Mouse (Mus musculus) gonadal fat pad, adult 2 months (tissue): ENCODE measurements around the gene Cyp26b1. TPM values are rescaled to one million over a fixed set of nuclear protein-coding genes. Genes with fewer than 3 reads are reported as not detected.

Experiments used
- DNase-seq: peaks from one replicate; pipeline ENCODE4 v3.0.0-alpha.2; 2012; ENCODE audit warnings: low read depth
- polyA plus RNA-seq: library from polyadenylated mRNA; depleted of rRNA; stranded (reverse); fragments of >200 nt; gene quantifications from 2 replicates; pipeline ENCODE4 v1.2.3, GENCODE M21; 2012

Cyp26b1 gene
- polyA plus RNA-seq, 1 experiment, result 3.6 TPM

- DNase-seq, result no peak
Measured at GRCm38 (mm10) chr6:84587471-84588101, 6.1 kb downstream of the Cyp26b1 start.

- no peak for DNase-seq
Measured at GRCm38 (mm10) chr6:84586551-84587200, 7.0 kb downstream of the Cyp26b1 start.

GRCm38 (mm10) chr6:84585686-84586300 lies 7.9 kb downstream of the Cyp26b1 start:
- no peak for DNase-seq

- no peak for DNase-seq
Measured at GRCm38 (mm10) chr6:84584783-84585685, 8.7 kb downstream of the Cyp26b1 start.

- DNase-seq, result no peak
Measured at GRCm38 (mm10) chr6:84583841-84584782, 9.6 kb downstream of the Cyp26b1 start.

- no peak for DNase-seq
Measured at GRCm38 (mm10) chr6:84583371-84583770, 10.3 kb downstream of the Cyp26b1 start.

- no peak for DNase-seq
Measured at GRCm38 (mm10) chr6:84582826-84583225, 10.9 kb downstream of the Cyp26b1 start.

GRCm38 (mm10) chr6:84581833-84582445 lies 11.8 kb downstream of the Cyp26b1 start:
- no peak for DNase-seq

- DNase-seq, result no peak
Measured at GRCm38 (mm10) chr6:84580979-84581832, 12.5 kb downstream of the Cyp26b1 start.

GRCm38 (mm10) chr6:84579508-84579907 lies 14.2 kb downstream of the Cyp26b1 start:
- DNase-seq, result no peak

GRCm38 (mm10) chr6:84578928-84579327 lies 14.8 kb downstream of the Cyp26b1 start:
- DNase-seq, result no peak

- no peak for DNase-seq
Measured at GRCm38 (mm10) chr6:84577898-84578297, 15.8 kb downstream of the Cyp26b1 start.

- no peak for DNase-seq
Measured at GRCm38 (mm10) chr6:84573905-84574660, 19.6 kb downstream of the Cyp26b1 start.

- no peak for DNase-seq
Measured at GRCm38 (mm10) chr6:84570039-84570438, 23.7 kb downstream of the Cyp26b1 start.

GRCm38 (mm10) chr6:84569590-84569989 lies 24.1 kb downstream of the Cyp26b1 start:
- DNase-seq, result no peak

GRCm38 (mm10) chr6:84568880-84569279 lies 24.8 kb downstream of the Cyp26b1 start:
- DNase-seq, result no peak

- no peak for DNase-seq
Measured at GRCm38 (mm10) chr6:84567696-84568095, 26.0 kb downstream of the Cyp26b1 start.

- DNase-seq, result no peak
Measured at GRCm38 (mm10) chr6:84566825-84567224, 26.9 kb downstream of the Cyp26b1 start.

- no peak for DNase-seq
Measured at GRCm38 (mm10) chr6:84565245-84565644, 28.5 kb downstream of the Cyp26b1 start.
